Mouse (Mus musculus) heart, adult 18-20 months (tissue): ENCODE results near the gene Fdps. TPM values are rescaled to one million over a fixed set of nuclear protein-coding genes. Genes with fewer than 3 reads are reported as not detected.
"Not testable (repeated sequence)": the region's sequence is repeated elsewhere in the genome, so short reads cannot be mapped to it uniquely, and the experiment has no call there.

Source experiments
- DNase-seq, 2 experiments: peaks; one replicate each; pipeline ENCODE4 v3.0.0; 2021 to 2022; ENCODE audit warnings: mixed read lengths in 1 of 2
- total RNA-seq, 2 experiments: library from RNA; stranded (reverse); gene quantifications; 2 replicates each; pipeline ENCODE4 v1.2.3; 2021

Gene Fdps
- total RNA-seq, 2 experiments from 2014 or later: 24.2 to 25.6 TPM

GRCm38 (mm10) chr3:89102495-89103290, 934 bp upstream of the Fdps start:
- DNase-seq: no peak

GRCm38 (mm10) chr3:89101459-89101811, 324 bp downstream of the Fdps start:
- DNase-seq: no peak

GRCm38 (mm10) chr3:89100811-89101210, 948 bp downstream of the Fdps start, which contains the start of gene Gm43738:
Gene Gm43738 (minus strand): TSS chr3:89101099.
- DNase-seq: no peak

GRCm38 (mm10) chr3:89094021-89094420, 7.7 kb downstream of the Fdps start:
- DNase-seq: no peak

- DNase-seq: peak; percentile 87 to 89
Measured at GRCm38 (mm10) chr3:89093175-89093574, 8.6 kb downstream of the Fdps start, which contains the start of gene Rusc1. Gene Rusc1 (minus strand): TSS chr3:89093311.

- DNase-seq: no peak
Measured at GRCm38 (mm10) chr3:89092509-89093090, 9.2 kb downstream of the Fdps start.

GRCm38 (mm10) chr3:89091811-89092508, 9.8 kb downstream of the Fdps start:
- DNase-seq: no peak

GRCm38 (mm10) chr3:89090694-89091655, 10.8 kb downstream of the Fdps start:
- DNase-seq: peak; percentile 88 to 90

GRCm38 (mm10) chr3:89089882-89090591, 11.7 kb downstream of the Fdps start:
- peak; percentile 93 to 95 for DNase-seq

- peak in 1 of 2 experiments; percentile 14 for DNase-seq
Measured at GRCm38 (mm10) chr3:89088974-89089373, 12.8 kb downstream of the Fdps start.

GRCm38 (mm10) chr3:89087338-89088110, 14.2 kb downstream of the Fdps start:
- peak; percentile 65 to 88 for DNase-seq

GRCm38 (mm10) chr3:89084654-89085190, 17.0 kb downstream of the Fdps start:
- DNase-seq: no peak

GRCm38 (mm10) chr3:89084133-89084532, 17.6 kb downstream of the Fdps start:
- DNase-seq: no peak

GRCm38 (mm10) chr3:89082287-89082686, 19.5 kb downstream of the Fdps start:
- not testable (repeated sequence) for DNase-seq

- DNase-seq: no peak
Measured at GRCm38 (mm10) chr3:89077383-89077782, 24.4 kb downstream of the Fdps start.

- no peak for DNase-seq
Measured at GRCm38 (mm10) chr3:89067265-89067664, 34.5 kb downstream of the Fdps start.

GRCm38 (mm10) chr3:89061696-89062095, 40.1 kb downstream of the Fdps start:
- DNase-seq: no peak

GRCm38 (mm10) chr3:89058783-89059182, 43.0 kb downstream of the Fdps start:
- peak; percentile 7 to 29 for DNase-seq

GRCm38 (mm10) chr3:89058361-89058760, 43.4 kb downstream of the Fdps start:
- DNase-seq: no peak
